Mouse (Mus musculus) midbrain, embryonic 11.5 days (tissue): ENCODE measurements around the gene G3bp1. TPM values are rescaled to one million over a fixed set of nuclear protein-coding genes. Genes with fewer than 3 reads are reported as not detected.

Source experiments
- ATAC-seq: fragments of 200-750 bp; cut with Nextera tagmentation; 2 replicates; pipeline ENCODE4 v1.8.0; 2017; ENCODE audit warnings: moderate TSS enrichment, moderate library complexity; ENCODE audit not compliant: low FRiP score
- DNase-seq: peaks from one replicate; pipeline ENCODE4 v3.0.0; 2015; ENCODE audit warnings: low spot score; ENCODE audit errors: missing footprints
- H3K27ac ChIP-seq: fragments of 300-500 bp; sonication (generic); 2 replicates; pipeline ENCODE4 v1.5.1; 2014; ENCODE audit warnings: low read depth, low read length
- H3K27me3 ChIP-seq: fragments of 300-500 bp; sonication (generic); 2 replicates; pipeline ENCODE4 v1.6.1; 2014; ENCODE audit warnings: mild to moderate bottlenecking, low read length, moderate library complexity, mixed read lengths; ENCODE audit not compliant: control insufficient read depth, insufficient read depth
- H3K36me3 ChIP-seq: fragments of 300-500 bp; sonication (generic); 2 replicates; pipeline ENCODE4 v1.6.1; 2014; ENCODE audit warnings: mild to moderate bottlenecking, low read length, moderate library complexity, mixed read lengths; ENCODE audit not compliant: control insufficient read depth, insufficient read depth
- H3K4me1 ChIP-seq: fragments of 300-500 bp; sonication (generic); 2 replicates; pipeline ENCODE4 v1.6.1; 2014; ENCODE audit warnings: low read length; ENCODE audit not compliant: control insufficient read depth, insufficient read depth
- H3K4me2 ChIP-seq: fragments of 300-500 bp; sonication (generic); 2 replicates; pipeline ENCODE4 v1.6.1; 2014; ENCODE audit warnings: mild to moderate bottlenecking, moderate library complexity
- H3K4me3 ChIP-seq: fragments of 300-500 bp; sonication (generic); 2 replicates; pipeline ENCODE4 v1.5.1; 2014; ENCODE audit warnings: low read depth, low read length
- H3K9ac ChIP-seq: fragments of 300-500 bp; sonication (generic); 2 replicates; pipeline ENCODE4 v1.6.1; 2014; ENCODE audit warnings: low read length
- H3K9me3 ChIP-seq: fragments of 300-500 bp; sonication (generic); 2 replicates; pipeline ENCODE4 v1.6.1; 2016; ENCODE audit warnings: low read length; ENCODE audit not compliant: control insufficient read depth
- WGBS: fragments of 180-500 bp; shearing (Covaris S2); extraction: QIAGEN DNeasy Blood & Tissue Kit; methylation state at CpG from one replicate; pipeline ENCODE4 v1.1.7; 2014; 5-methylcytosine and 5-hydroxymethylcytosine counted together
- polyA plus RNA-seq: library from polyadenylated mRNA; unstranded; fragments of >200 nt; fragmentation: Nextera tagmentation; extraction: Ambion mirVana; gene quantifications from 2 replicates; pipeline ENCODE4 v1.2.1, GENCODE M21; 2014

Gene G3bp1
- polyA plus RNA-seq, 1 experiment from 2014 or later: 241 TPM

- H3K4me2 ChIP-seq: no peak overlapping the region
- ATAC-seq: no peak
- H3K27ac ChIP-seq: no peak overlapping the region
- DNase-seq: no peak
- no peak overlapping the region for H3K9ac ChIP-seq
- no peak overlapping the region for H3K4me3 ChIP-seq
- no peaks in the 10 kb centered on the region for H3K4me1 ChIP-seq
- no peaks in the 10 kb centered on the region for H3K27me3 ChIP-seq
- H3K9me3 ChIP-seq: no peaks in the 10 kb centered on the region
- whole genome bisulfite sequencing: 92% methylated on average over 3 of the region's 3 CpGs
- peaks cover 4% of the 10 kb centered on the region; the same call in 1 of the 2 replicates for H3K36me3 ChIP-seq
These were observed 36.0 kb downstream of the G3bp1 start for GRCm38 (mm10) chr11:55505485-55505884.

GRCm38 (mm10) chr11:55511374-55511773 lies 41.9 kb downstream of the G3bp1 start:
- Histone ChIP-seq H3K27me3 (no peaks in the 10 kb centered on the region), H3K9me3 (no peaks in the 10 kb centered on the region), H3K9ac (no peak overlapping the region), H3K36me3 (no peaks in the 10 kb centered on the region), H3K4me1 (no peaks in the 10 kb centered on the region), H3K4me3 (no peak overlapping the region), H3K27ac (no peak overlapping the region), H3K4me2 (no peak overlapping the region)
- no peak for DNase-seq
- ATAC-seq: no peak
- WGBS: 54% methylated on average over 5 of the region's 5 CpGs

- Histone ChIP-seq H3K9me3 (no peaks in the 10 kb centered on the region), H3K4me3 (no peak overlapping the region), H3K27ac (no peak overlapping the region), H3K4me2 (no peak overlapping the region), H3K4me1 (no peaks in the 10 kb centered on the region), H3K36me3 (no peaks in the 10 kb centered on the region), H3K27me3 (no peaks in the 10 kb centered on the region), H3K9ac (no peak overlapping the region)
- ATAC-seq (no peak), DNase-seq (no peak)
- WGBS: 74% methylated on average over 5 of the region's 5 CpGs
These were observed 48.2 kb downstream of the G3bp1 start for GRCm38 (mm10) chr11:55517666-55518065.

- Histone ChIP-seq H3K4me2 (no peak overlapping the region), H3K27ac (no peak overlapping the region), H3K9ac (no peak overlapping the region), H3K27me3 (no peaks in the 10 kb centered on the region), H3K9me3 (no peaks in the 10 kb centered on the region), H3K4me3 (no peak overlapping the region), H3K36me3 (no peaks in the 10 kb centered on the region), H3K4me1 (no peaks in the 10 kb centered on the region)
- DNase-seq: peak; percentile 97
- ATAC-seq: peak; percentile 63; the same call in 1 of the 2 replicates
- WGBS: 8% methylated on average over 9 of the region's 9 CpGs
These were observed 49.6 kb downstream of the G3bp1 start for GRCm38 (mm10) chr11:55518806-55519674.

GRCm38 (mm10) chr11:55530741-55531140 lies 61.3 kb downstream of the G3bp1 start:
- no peaks in the 10 kb centered on the region for H3K27me3 ChIP-seq
- no peak overlapping the region for H3K9ac ChIP-seq
- ATAC-seq: no peak
- no peak overlapping the region for H3K4me3 ChIP-seq
- no peak overlapping the region for H3K4me2 ChIP-seq
- no peaks in the 10 kb centered on the region for H3K36me3 ChIP-seq
- no peak overlapping the region for H3K27ac ChIP-seq
- no peaks in the 10 kb centered on the region for H3K4me1 ChIP-seq
- WGBS: 89% methylated on average over 7 of the region's 7 CpGs
- no peaks in the 10 kb centered on the region for H3K9me3 ChIP-seq
- no peak for DNase-seq

- Histone ChIP-seq H3K36me3 (no peaks in the 10 kb centered on the region), H3K9ac (no peak overlapping the region), H3K4me3 (no peak overlapping the region), H3K27ac (no peak overlapping the region), H3K4me1 (no peaks in the 10 kb centered on the region), H3K27me3 (no peaks in the 10 kb centered on the region), H3K9me3 (no peaks in the 10 kb centered on the region), H3K4me2 (no peak overlapping the region)
- 76% methylated on average over 5 of the region's 5 CpGs for WGBS
- DNase-seq: no peak
- ATAC-seq: no peak
These were observed 63.9 kb downstream of the G3bp1 start for GRCm38 (mm10) chr11:55533378-55533777.

- Histone ChIP-seq H3K27ac (no peak overlapping the region), H3K27me3 (no peaks in the 10 kb centered on the region), H3K4me1 (no peaks in the 10 kb centered on the region), H3K9me3 (no peaks in the 10 kb centered on the region), H3K9ac (no peak overlapping the region), H3K4me3 (no peak overlapping the region), H3K36me3 (no peaks in the 10 kb centered on the region), H3K4me2 (no peak overlapping the region)
- no peak for ATAC-seq
- no peak for DNase-seq
- 68% methylated on average over 2 of the region's 2 CpGs for WGBS
These were observed 65.3 kb downstream of the G3bp1 start for GRCm38 (mm10) chr11:55534766-55535165.

- no peak for ATAC-seq
These were observed 72.6 kb downstream of the G3bp1 start for GRCm38 (mm10) chr11:55542128-55542527.

GRCm38 (mm10) chr11:55542671-55543070 lies 73.2 kb downstream of the G3bp1 start:
- no peak overlapping the region for H3K4me3 ChIP-seq
- no peaks in the 10 kb centered on the region for H3K4me1 ChIP-seq
- no peak overlapping the region for H3K27ac ChIP-seq
- ATAC-seq: no peak
- no peaks in the 10 kb centered on the region for H3K27me3 ChIP-seq
- peak; percentile 70 for DNase-seq
- H3K4me2 ChIP-seq: no peak overlapping the region
- H3K9me3 ChIP-seq: no peaks in the 10 kb centered on the region; the same call in 1 of the 2 replicates
- H3K9ac ChIP-seq: no peak overlapping the region
- H3K36me3 ChIP-seq: no peaks in the 10 kb centered on the region
- 64% methylated on average over 4 of the region's 4 CpGs for WGBS

More at GRCm38 (mm10) chr11:55542128-55542527, 72.6 kb downstream of the G3bp1 start:
- Histone ChIP-seq H3K4me3 (no peak overlapping the region), H3K4me2 (no peak overlapping the region), H3K9me3 (no peaks in the 10 kb centered on the region; the same call in 1 of the 2 replicates), H3K27ac (no peak overlapping the region), H3K36me3 (no peaks in the 10 kb centered on the region), H3K9ac (no peak overlapping the region), H3K4me1 (no peaks in the 10 kb centered on the region), H3K27me3 (no peaks in the 10 kb centered on the region)
- no peak for DNase-seq
- 69% methylated on average over 7 of the region's 7 CpGs for WGBS
